Mouse (Mus musculus) testis, adult 2 months (tissue): Measurements from ENCODE around the gene Mid1. TPM values are rescaled to one million over a fixed set of nuclear protein-coding genes. Genes with fewer than 3 reads are reported as not detected.
"Not testable (repeated sequence)": the region's sequence is repeated elsewhere in the genome, so short reads cannot be mapped to it uniquely, and the experiment has no call there.

Experiments
- H3K27ac ChIP-seq: fragments of 200-500 bp; 2 replicates; pipeline ENCODE4 v1.5.1; 2012; ENCODE audit warnings: low read depth, low read length; ENCODE audit not compliant: control insufficient read depth, insufficient read depth
- H3K27me3 ChIP-seq: fragments of 200-500 bp; 2 replicates; pipeline ENCODE4 v1.6.1; 2012; ENCODE audit warnings: mild to moderate bottlenecking, low read length, moderate library complexity; ENCODE audit not compliant: control insufficient read depth, insufficient read depth
- H3K36me3 ChIP-seq: fragments of 200-500 bp; 2 replicates; pipeline ENCODE4 v1.6.1; 2012; ENCODE audit warnings: mild to moderate bottlenecking, low read length; ENCODE audit not compliant: control insufficient read depth, insufficient read depth
- H3K4me1 ChIP-seq: fragments of 200-500 bp; 2 replicates; pipeline ENCODE4 v1.6.1; 2012; ENCODE audit warnings: low read length; ENCODE audit not compliant: control insufficient read depth, insufficient read depth
- H3K4me3 ChIP-seq: fragments of 200-500 bp; 2 replicates; pipeline ENCODE4 v1.5.1; 2012; ENCODE audit warnings: low read depth, mild to moderate bottlenecking, low read length, moderate library complexity, mixed read lengths; ENCODE audit not compliant: control insufficient read depth
- polyA plus RNA-seq: library from polyadenylated mRNA; depleted of rRNA; stranded (reverse); fragments of >200 nt; gene quantifications from 2 replicates; pipeline ENCODE4 v1.2.3, GENCODE M21; 2012

The Mid1 gene
- polyA plus RNA-seq, 1 experiment, result 0.65 TPM

DNA sequence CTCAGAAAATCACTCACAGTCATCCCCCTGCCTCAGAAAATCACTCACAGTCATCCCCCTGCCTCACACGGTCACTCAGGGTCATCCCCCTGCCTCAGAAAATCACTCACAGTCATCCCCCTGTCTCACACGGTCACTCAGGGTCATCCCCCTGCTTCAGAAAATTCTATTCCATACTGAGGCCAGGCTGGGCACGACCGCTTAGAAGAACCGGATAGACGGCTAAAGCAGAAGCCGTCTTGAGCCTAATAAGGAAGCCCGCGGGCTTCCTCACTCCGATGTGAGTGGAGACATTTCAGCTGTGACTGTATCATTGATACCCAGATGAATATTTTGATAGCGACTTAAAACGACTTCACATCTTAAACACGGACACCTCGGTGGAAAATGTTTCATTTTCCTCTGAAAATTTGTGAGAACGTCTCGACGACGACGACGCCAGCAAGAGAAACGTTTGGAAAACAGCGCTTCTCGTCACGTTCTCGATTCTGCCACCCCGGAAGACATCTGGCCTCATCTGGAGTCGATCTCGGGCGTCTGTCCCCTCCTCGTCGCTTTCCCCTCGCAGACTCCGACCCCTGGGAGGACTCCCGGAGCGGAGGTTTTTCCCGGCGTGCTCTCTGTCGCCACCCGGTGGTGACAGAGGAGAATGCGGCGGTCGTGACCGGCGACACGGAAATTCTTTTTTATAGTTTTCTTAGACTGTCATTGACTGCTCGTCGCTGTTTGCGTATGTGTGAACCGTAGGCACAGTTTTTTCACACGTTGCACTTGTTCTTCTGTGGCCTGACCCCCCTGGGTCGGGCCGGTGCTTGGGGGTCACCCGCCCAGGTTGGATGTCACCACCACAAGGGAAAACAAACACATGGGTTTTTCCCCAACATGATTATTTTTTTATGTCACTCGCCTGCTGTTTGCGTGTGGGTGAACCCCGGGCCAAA lies 305.0 kb downstream of the Mid1 start:
- H3K4me3 ChIP-seq, H3K27me3 ChIP-seq, H3K36me3 ChIP-seq, H3K4me1 ChIP-seq, H3K27ac ChIP-seq: not testable (repeated sequence)

DNA sequence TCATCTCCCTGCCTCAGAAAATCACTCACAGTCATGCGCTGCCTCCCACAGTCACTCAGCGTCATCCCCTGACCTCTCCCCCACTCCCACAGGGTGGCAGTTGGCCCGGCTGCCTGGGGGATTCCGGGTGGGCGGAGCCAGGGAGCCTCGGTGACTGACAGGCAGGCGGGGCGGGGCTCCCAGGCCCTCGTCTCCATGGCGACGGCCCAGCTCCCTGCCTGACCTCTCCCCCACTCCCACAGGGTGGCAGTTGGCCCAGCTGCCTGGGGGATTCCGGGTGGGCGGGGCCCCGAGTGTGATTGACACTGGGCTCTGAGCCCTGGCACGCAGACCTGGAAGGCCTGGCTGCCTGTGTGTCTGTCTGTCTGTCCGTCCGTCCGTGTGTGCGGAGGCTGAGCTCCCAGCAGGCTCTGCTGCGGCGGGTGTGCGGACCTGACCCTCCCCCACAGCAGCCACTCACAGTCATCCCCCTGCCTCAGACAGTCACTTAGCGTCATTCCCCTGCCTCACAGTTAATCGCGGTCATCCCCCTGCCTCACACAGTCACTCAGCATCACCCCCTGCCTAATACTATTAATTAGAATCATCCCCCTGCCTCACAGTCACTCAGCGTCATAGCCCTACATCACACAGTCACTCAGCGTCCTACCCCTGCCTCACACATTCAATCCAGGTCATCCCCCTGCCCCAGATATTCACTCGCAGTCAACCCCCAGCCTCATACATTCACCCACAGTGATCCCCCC lies 306.3 kb downstream of the Mid1 start:
- not testable (repeated sequence) for H3K27me3 ChIP-seq, H3K4me1 ChIP-seq, H3K36me3 ChIP-seq, H3K4me3 ChIP-seq
- peak overlapping the region; percentile 71 for H3K27ac ChIP-seq

DNA sequence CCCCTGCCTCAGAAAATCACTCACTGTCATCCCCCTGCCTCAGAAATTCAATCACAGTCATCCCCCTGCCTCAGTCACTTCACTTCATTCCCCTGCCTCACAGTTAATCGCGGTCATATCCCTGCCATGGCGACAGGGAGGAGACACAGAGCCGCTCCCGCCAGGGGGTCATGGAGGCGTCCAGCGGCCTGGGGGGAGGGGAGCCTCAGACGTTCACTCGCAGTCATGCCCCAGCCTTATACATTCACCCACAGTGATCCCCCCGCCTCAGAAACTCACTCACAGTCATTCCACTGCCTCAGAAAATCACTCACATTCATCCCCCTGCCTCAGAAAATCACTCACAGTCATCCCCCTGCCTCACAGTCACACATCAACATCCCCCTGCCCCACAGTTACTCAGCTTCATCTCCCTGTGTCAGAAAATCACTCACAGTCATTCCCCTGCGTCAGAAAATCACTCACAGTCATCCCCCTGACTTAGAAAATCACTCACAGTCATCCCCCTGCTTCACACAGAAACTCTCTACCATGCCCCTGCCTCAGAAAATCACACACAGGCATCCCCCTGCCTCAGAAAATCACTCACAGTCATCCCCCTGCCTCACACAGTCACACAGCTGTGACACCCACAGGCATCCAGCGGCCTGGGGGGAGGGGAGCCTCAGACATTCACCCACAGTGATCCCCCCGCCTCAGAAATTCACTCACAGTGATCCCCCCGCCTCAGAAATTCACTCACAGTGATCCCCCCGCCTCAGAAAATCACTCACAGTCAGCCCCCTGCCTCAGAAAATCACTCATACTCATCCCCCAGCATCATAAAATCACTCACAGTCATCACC lies 307.3 kb downstream of the Mid1 start:
- not testable (repeated sequence) for H3K4me3 ChIP-seq, H3K36me3 ChIP-seq, H3K4me1 ChIP-seq, H3K27ac ChIP-seq, H3K27me3 ChIP-seq

DNA sequence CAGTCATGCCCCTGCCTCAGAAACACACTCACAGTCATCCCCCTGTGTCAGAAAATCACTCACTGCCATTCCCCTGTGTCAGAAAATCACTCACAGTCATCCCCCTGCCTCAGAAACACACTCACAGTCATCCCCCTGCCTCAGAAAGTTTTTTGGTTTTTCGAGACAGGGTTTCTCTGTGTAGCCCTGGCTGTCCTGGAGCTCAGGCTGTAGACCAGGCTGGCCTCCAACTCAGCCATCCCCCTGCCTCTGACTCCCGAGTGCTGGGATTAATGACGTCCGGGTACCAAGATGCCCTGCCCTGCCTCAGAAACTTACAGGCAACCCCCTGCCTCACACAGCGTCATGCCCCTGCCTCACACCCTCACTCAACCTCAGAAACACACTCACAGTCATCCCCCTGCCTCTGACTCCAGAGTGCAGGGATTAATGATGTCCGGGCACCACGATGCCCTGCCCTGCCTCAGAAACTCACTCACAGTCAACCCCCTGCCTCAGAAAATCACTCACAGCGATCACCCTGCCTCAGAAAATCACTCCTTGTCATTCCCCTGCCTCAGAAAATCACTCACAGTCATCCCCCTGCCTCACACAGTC lies 308.1 kb downstream of the Mid1 start:
- not testable (repeated sequence) for H3K4me1 ChIP-seq, H3K27ac ChIP-seq, H3K4me3 ChIP-seq, H3K36me3 ChIP-seq, H3K27me3 ChIP-seq

GRCm38 (mm10) chrX:169994011-169994865 lies 309.2 kb downstream of the Mid1 start:
- H3K27ac ChIP-seq, H3K36me3 ChIP-seq, H3K4me3 ChIP-seq, H3K27me3 ChIP-seq, H3K4me1 ChIP-seq: not testable (repeated sequence)

DNA sequence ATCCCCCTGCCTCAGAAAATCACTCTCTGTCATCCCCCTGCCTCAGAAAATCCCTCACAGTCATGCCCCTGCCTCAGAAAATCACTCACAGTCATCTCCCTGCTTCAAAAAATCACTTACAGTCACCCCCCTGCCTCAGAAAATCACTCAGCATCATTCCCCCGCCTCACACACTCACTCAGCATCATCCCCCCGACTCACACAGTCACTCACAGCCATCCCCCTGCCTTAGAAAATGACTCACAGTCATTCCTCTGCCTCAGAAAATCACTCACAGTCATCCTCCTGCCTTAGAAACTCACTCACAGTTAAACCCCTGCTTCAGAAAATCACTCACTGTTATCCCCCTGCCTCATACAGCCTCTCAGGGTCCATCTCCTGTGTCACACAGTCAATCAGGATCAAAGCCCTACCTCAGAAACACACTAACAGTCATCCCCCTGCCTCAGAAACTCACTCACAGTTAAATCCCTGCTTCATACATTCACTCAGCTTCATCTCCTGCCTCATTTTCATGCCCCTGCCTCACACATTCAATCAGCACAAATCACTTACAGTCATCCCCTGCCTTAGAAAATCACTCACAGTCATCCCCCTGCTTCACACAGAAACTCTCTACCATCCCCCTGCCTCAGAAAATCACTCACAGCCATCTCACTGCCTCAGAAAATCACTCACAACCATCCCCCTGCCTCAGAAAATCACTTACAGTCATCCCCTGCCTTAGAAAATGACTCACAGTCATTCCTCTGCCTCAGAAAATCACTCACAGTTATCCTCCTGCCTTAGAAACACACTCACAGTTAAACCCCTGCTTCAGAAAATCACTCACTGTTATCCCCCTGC lies 310.1 kb downstream of the Mid1 start:
- not testable (repeated sequence) for H3K27ac ChIP-seq, H3K4me3 ChIP-seq, H3K36me3 ChIP-seq, H3K27me3 ChIP-seq, H3K4me1 ChIP-seq

- not testable (repeated sequence) for H3K27me3 ChIP-seq
These were observed 311.0 kb downstream of the Mid1 start for GRCm38 (mm10) chrX:169995909-169996521.

GRCm38 (mm10) chrX:169996926-169997325 lies 311.9 kb downstream of the Mid1 start:
- not testable (repeated sequence) for H3K4me1 ChIP-seq, H3K27me3 ChIP-seq, H3K4me3 ChIP-seq, H3K27ac ChIP-seq, H3K36me3 ChIP-seq

More at GRCm38 (mm10) chrX:169995909-169996521, 311.0 kb downstream of the Mid1 start:
- H3K36me3 ChIP-seq, H3K4me3 ChIP-seq, H3K27ac ChIP-seq, H3K4me1 ChIP-seq: not testable (repeated sequence)

GRCm38 (mm10) chrX:169997456-169997853 lies 312.5 kb downstream of the Mid1 start:
- peak overlapping the region; percentile 89 for H3K27ac ChIP-seq
- H3K4me1 ChIP-seq, H3K36me3 ChIP-seq, H3K27me3 ChIP-seq: not testable (repeated sequence)
- peak overlapping the region; percentile 62 for H3K4me3 ChIP-seq
